Mouse (Mus musculus): ENCODE data around the gene Got1. TPM values are rescaled to one million over a fixed set of nuclear protein-coding genes. Genes with fewer than 3 reads are reported as not detected.

Got1 gene
- polyA plus RNA-seq, 1 experiment: 196 TPM

DNA sequence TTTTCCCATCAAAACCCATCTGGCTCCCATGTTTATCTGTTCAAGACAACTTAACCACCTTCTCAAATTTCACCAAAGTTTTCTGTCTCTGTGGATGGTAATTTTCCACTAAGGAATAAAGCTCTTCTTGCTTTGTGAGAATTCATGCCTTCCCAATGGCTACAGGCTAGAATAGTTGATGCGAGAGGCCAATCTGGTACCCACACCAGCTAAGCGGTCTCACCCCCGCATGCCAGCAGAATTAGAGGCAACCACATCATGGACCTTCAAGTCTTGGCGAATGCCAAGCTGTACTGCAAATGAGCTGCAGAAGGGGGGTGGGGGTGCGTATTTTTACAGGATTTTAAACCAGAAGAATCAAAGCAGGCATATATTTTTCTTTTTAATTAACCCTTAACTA, 47.0 kb downstream of the Got1 start:
- TF ChIP-seq POLR2A (IDR thresholded peaks at IDR 0.05; ENCODE audit: insufficient read length, low read depth): no peak
- no peak for TF ChIP-seq SRF (IDR thresholded peaks at IDR 0.05; ENCODE audit: control insufficient read depth, insufficient read length, low read depth)
- no peak for TF ChIP-seq REST (IDR thresholded peaks at IDR 0.05; ENCODE audit: insufficient read depth, insufficient read length)
- no peak for TF ChIP-seq MYOG (IDR thresholded peaks at IDR 0.05; ENCODE audit: control insufficient read depth in 1 of 3, insufficient read depth in 1 of 3, insufficient read length in 2 of 3, low read depth in 2 of 3)
- TF ChIP-seq CEBPB (IDR thresholded peaks at IDR 0.05; ENCODE audit: insufficient read depth, poor library complexity, severe bottlenecking): no peak
- TF ChIP-seq MYOD1 (IDR thresholded peaks at IDR 0.05; ENCODE audit: control insufficient read depth in 1 of 3, insufficient read length in 2 of 3, low read depth in 2 of 3): no peak
- no peak for TF ChIP-seq E2F4 (IDR thresholded peaks at IDR 0.05; ENCODE audit: insufficient read depth)
- TF ChIP-seq MAX (IDR thresholded peaks at IDR 0.05; ENCODE audit: low read depth): no peak
- no peak for TF ChIP-seq POLR2AphosphoS2 (IDR thresholded peaks at IDR 0.05; ENCODE audit: insufficient read length, low read depth)
- TF ChIP-seq USF1 (IDR thresholded peaks at IDR 0.05; ENCODE audit: low read depth): no peak
- no peak for TF ChIP-seq TCF3 (IDR thresholded peaks at IDR 0.05; ENCODE audit: insufficient read length, low read depth)
- no peak for TF ChIP-seq TCF12 (IDR thresholded peaks at IDR 0.05; ENCODE audit: insufficient read depth, poor library complexity, severe bottlenecking)
- H3K4me3 ChIP-seq: no peak overlapping the region

DNA sequence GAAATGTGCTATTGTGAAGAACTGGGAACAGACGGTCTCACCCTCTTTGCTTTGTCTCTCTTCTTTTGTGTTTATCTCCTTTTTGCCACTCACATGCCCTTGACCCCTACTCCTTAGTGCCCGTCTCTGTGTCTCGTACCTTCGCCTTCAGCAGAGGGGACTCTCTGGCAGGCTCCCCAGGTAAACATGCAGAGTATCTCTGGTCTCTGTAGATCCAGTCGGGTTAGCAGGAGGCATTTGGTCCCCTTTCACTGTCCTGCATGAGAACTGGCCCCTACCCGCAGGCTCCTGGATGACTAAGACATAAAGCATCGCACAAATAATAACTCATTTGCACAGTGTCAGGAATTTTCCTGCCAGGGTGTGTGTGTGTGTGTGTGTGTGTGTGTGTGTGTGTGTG, 48.3 kb downstream of the Got1 start:
- Histone ChIP-seq H3K4me2 (ENCODE audit: low read depth) (no peak overlapping the region), H3K79me2 (ENCODE audit: control insufficient read depth, insufficient read depth) (no peaks in the 10 kb centered on the region), H3K4me3 (no peak overlapping the region), H3ac (ENCODE audit: control insufficient read depth, insufficient read length) (no peak overlapping the region), H3K36me3 (ENCODE audit: control insufficient read depth, insufficient read depth) (no peaks in the 10 kb centered on the region), H3K27me3 (ENCODE audit: control insufficient read depth, insufficient read depth, insufficient read length) (peaks cover 35% of the 10 kb centered on the region)
- TF ChIP-seq POLR2A (IDR thresholded peaks at IDR 0.05; ENCODE audit: insufficient read length, low read depth) (no peak), MYOG (IDR thresholded peaks at IDR 0.05; ENCODE audit: control insufficient read depth in 1 of 3, insufficient read depth in 1 of 3, insufficient read length in 2 of 3, low read depth in 2 of 3) (no peak), E2F4 (IDR thresholded peaks at IDR 0.05; ENCODE audit: insufficient read depth) (no peak), CEBPB (IDR thresholded peaks at IDR 0.05; ENCODE audit: insufficient read depth, poor library complexity, severe bottlenecking) (no peak)

More for the DNA sequence above, 47.0 kb downstream of the Got1 start:
- peaks cover 21% of the 10 kb centered on the region for H3K27me3 ChIP-seq (ENCODE audit: control insufficient read depth, insufficient read depth, insufficient read length)
- H3K36me3 ChIP-seq (ENCODE audit: control insufficient read depth, insufficient read depth): no peaks in the 10 kb centered on the region
- H3K4me2 ChIP-seq (ENCODE audit: low read depth): no peak overlapping the region
- H3K79me2 ChIP-seq (ENCODE audit: control insufficient read depth, insufficient read depth): no peaks in the 10 kb centered on the region
- H3ac ChIP-seq (ENCODE audit: control insufficient read depth, insufficient read length): no peak overlapping the region

DNA sequence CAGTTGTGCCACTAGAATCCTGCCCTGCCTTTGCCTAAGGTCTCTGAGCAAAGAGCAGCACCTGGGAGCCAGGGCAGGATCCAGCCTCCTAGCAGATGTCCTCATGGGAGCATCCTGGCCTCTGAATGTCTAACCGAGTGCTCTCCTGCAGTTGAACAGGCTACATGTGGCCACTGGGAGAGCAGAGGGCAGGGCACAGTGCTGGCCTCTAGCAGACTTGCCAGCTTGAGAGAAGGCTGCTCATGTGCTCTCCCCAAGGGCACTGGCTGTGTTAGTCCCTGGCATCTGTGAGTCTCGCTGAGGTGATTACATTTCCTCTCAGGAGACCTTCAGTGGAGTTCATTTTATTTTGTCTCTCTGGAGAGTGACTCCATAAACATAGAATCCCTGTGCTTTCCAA, 48.8 kb downstream of the Got1 start:
- no peaks in the 10 kb centered on the region for H3K79me2 ChIP-seq (ENCODE audit: control insufficient read depth, insufficient read depth)
- H3K36me3 ChIP-seq (ENCODE audit: control insufficient read depth, insufficient read depth): no peaks in the 10 kb centered on the region
- H3K4me2 ChIP-seq (ENCODE audit: low read depth): no peak overlapping the region
- peaks cover 36% of the 10 kb centered on the region for H3K27me3 ChIP-seq (ENCODE audit: control insufficient read depth, insufficient read depth, insufficient read length)
- H3ac ChIP-seq (ENCODE audit: control insufficient read depth, insufficient read length): no peak overlapping the region
- TF ChIP-seq MAX (IDR thresholded peaks at IDR 0.05; ENCODE audit: low read depth) (no peak), SRF (IDR thresholded peaks at IDR 0.05; ENCODE audit: control insufficient read depth, insufficient read length, low read depth) (no peak), CEBPB (IDR thresholded peaks at IDR 0.05; ENCODE audit: insufficient read depth, poor library complexity, severe bottlenecking) (no peak), USF1 (IDR thresholded peaks at IDR 0.05; ENCODE audit: low read depth) (no peak), MYOD1 (IDR thresholded peaks at IDR 0.05; ENCODE audit: control insufficient read depth in 1 of 3, insufficient read length in 2 of 3, low read depth in 2 of 3) (no peak), POLR2AphosphoS2 (IDR thresholded peaks at IDR 0.05; ENCODE audit: insufficient read length, low read depth) (no peak), TCF3 (IDR thresholded peaks at IDR 0.05; ENCODE audit: insufficient read length, low read depth) (no peak), REST (IDR thresholded peaks at IDR 0.05; ENCODE audit: insufficient read depth, insufficient read length) (no peak), MYOG (IDR thresholded peaks at IDR 0.05; ENCODE audit: control insufficient read depth in 1 of 3, insufficient read depth in 1 of 3, insufficient read length in 2 of 3, low read depth in 2 of 3) (no peak), POLR2A (IDR thresholded peaks at IDR 0.05; ENCODE audit: insufficient read length, low read depth) (no peak), E2F4 (IDR thresholded peaks at IDR 0.05; ENCODE audit: insufficient read depth) (no peak), TCF12 (IDR thresholded peaks at IDR 0.05; ENCODE audit: insufficient read depth, poor library complexity, severe bottlenecking) (no peak)
- H3K4me3 ChIP-seq: no peak overlapping the region

DNA sequence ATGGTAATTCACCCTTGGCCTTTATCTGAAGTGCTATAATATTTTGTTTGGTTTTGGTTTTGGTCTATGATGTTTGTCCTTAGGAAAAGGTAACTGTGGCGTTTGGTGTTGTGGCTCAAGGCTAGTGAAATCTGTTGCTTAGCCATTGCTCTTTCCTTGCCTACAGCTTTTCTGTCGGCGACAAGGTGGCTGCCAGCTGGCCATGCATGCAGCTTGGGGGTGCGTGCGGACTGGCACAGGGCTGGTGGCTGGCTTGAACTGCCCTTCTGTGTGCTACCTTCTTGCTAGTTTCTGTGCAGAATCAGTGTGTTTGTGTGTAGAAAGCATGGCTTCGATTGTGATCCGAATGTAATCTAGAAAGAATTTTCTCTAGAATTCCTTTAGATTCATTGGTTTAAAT, 51.6 kb downstream of the Got1 start:
- no peak overlapping the region for H3K4me3 ChIP-seq
- H3K4me2 ChIP-seq (ENCODE audit: low read depth): no peak overlapping the region
- no peak for TF ChIP-seq MAX (IDR thresholded peaks at IDR 0.05; ENCODE audit: low read depth)
- no peak for TF ChIP-seq TCF3 (IDR thresholded peaks at IDR 0.05; ENCODE audit: insufficient read length, low read depth)
- no peak for TF ChIP-seq POLR2A (IDR thresholded peaks at IDR 0.05; ENCODE audit: insufficient read length, low read depth)
- no peak for TF ChIP-seq MYOD1 (IDR thresholded peaks at IDR 0.05; ENCODE audit: control insufficient read depth in 1 of 3, insufficient read length in 2 of 3, low read depth in 2 of 3)
- TF ChIP-seq E2F4 (IDR thresholded peaks at IDR 0.05; ENCODE audit: insufficient read depth): no peak
- TF ChIP-seq CEBPB (IDR thresholded peaks at IDR 0.05; ENCODE audit: insufficient read depth, poor library complexity, severe bottlenecking): no peak
- no peak for TF ChIP-seq SRF (IDR thresholded peaks at IDR 0.05; ENCODE audit: control insufficient read depth, insufficient read length, low read depth)
- no peak for TF ChIP-seq TCF12 (IDR thresholded peaks at IDR 0.05; ENCODE audit: insufficient read depth, poor library complexity, severe bottlenecking)
- TF ChIP-seq REST (IDR thresholded peaks at IDR 0.05; ENCODE audit: insufficient read depth, insufficient read length): no peak
- TF ChIP-seq USF1 (IDR thresholded peaks at IDR 0.05; ENCODE audit: low read depth): no peak
- no peaks in the 10 kb centered on the region for H3K36me3 ChIP-seq (ENCODE audit: control insufficient read depth, insufficient read depth)
- no peak overlapping the region for H3ac ChIP-seq (ENCODE audit: control insufficient read depth, insufficient read length)
- peaks cover 54% of the 10 kb centered on the region for H3K27me3 ChIP-seq (ENCODE audit: control insufficient read depth, insufficient read depth, insufficient read length)
- no peaks in the 10 kb centered on the region for H3K79me2 ChIP-seq (ENCODE audit: control insufficient read depth, insufficient read depth)

DNA sequence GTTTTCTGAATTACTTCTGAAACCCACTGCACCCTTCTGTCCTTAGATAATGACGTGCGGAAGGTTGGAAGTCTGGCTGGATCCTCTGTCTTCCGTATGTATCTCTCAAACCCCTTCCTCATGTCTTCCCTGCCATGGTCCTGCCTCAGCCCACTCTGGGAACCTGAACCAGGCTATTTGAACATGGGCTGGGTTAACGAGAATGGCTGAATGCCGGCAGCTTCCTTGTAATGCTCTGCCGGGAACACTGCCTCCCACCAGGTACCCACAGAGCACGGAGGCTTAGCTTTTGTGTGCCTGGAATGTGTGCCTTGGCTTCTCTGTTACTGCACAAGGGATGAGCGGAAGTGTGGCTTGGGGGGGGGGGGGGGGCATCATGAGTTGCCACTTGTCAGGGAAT, 52.1 kb downstream of the Got1 start:
- Histone ChIP-seq H3K4me3 (no peak overlapping the region), H3K4me2 (ENCODE audit: low read depth) (no peak overlapping the region), H3K27me3 (ENCODE audit: control insufficient read depth, insufficient read depth, insufficient read length) (peaks cover 57% of the 10 kb centered on the region), H3K79me2 (ENCODE audit: control insufficient read depth, insufficient read depth) (no peaks in the 10 kb centered on the region), H3K36me3 (ENCODE audit: control insufficient read depth, insufficient read depth) (no peaks in the 10 kb centered on the region), H3ac (ENCODE audit: control insufficient read depth, insufficient read length) (no peak overlapping the region)
- no peak for TF ChIP-seq USF1 (IDR thresholded peaks at IDR 0.05; ENCODE audit: low read depth)
- TF ChIP-seq POLR2AphosphoS2 (IDR thresholded peaks at IDR 0.05; ENCODE audit: insufficient read length, low read depth): no peak
- TF ChIP-seq MAX (IDR thresholded peaks at IDR 0.05; ENCODE audit: low read depth): no peak
- TF ChIP-seq MYOD1 (IDR thresholded peaks at IDR 0.05; ENCODE audit: control insufficient read depth in 1 of 3, insufficient read length in 2 of 3, low read depth in 2 of 3): no peak
- no peak for TF ChIP-seq REST (IDR thresholded peaks at IDR 0.05; ENCODE audit: insufficient read depth, insufficient read length)
- TF ChIP-seq TCF3 (IDR thresholded peaks at IDR 0.05; ENCODE audit: insufficient read length, low read depth): no peak
- TF ChIP-seq CEBPB (IDR thresholded peaks at IDR 0.05; ENCODE audit: insufficient read depth, poor library complexity, severe bottlenecking): no peak
- TF ChIP-seq MYOG (IDR thresholded peaks at IDR 0.05; ENCODE audit: control insufficient read depth in 1 of 3, insufficient read depth in 1 of 3, insufficient read length in 2 of 3, low read depth in 2 of 3): no peak
- TF ChIP-seq E2F4 (IDR thresholded peaks at IDR 0.05; ENCODE audit: insufficient read depth): no peak
- no peak for TF ChIP-seq POLR2A (IDR thresholded peaks at IDR 0.05; ENCODE audit: insufficient read length, low read depth)
- no peak for TF ChIP-seq SRF (IDR thresholded peaks at IDR 0.05; ENCODE audit: control insufficient read depth, insufficient read length, low read depth)
